Mouse (Mus musculus): ENCODE results near the gene Spata16.

The Spata16 gene

GRCm38 (mm10) chr3:26826958-26827839, 189.8 kb downstream of the Spata16 start:
- in situ Hi-C loops (cut with MboI; ENCODE audit: low sequenced_read_pairs): no loop called here

- in situ Hi-C loops (cut with MboI; ENCODE audit: low sequenced_read_pairs): no loop called here
Observed at GRCm38 (mm10) chr3:26832954-26833353, 195.5 kb downstream of the Spata16 start.

- in situ Hi-C loops (cut with MboI; ENCODE audit: low sequenced_read_pairs): no loop called here
Observed at GRCm38 (mm10) chr3:26834178-26835050, 197.0 kb downstream of the Spata16 start.

- in situ Hi-C loops (cut with MboI; ENCODE audit: low sequenced_read_pairs): no loop called here
Observed at GRCm38 (mm10) chr3:26835051-26835755, 197.8 kb downstream of the Spata16 start.

- in situ Hi-C loops (cut with MboI; ENCODE audit: low sequenced_read_pairs): no loop called here
Observed at GRCm38 (mm10) chr3:26845041-26845440, 207.6 kb downstream of the Spata16 start.

GRCm38 (mm10) chr3:26847935-26848334, 210.5 kb downstream of the Spata16 start:
- in situ Hi-C loops (cut with MboI; ENCODE audit: low sequenced_read_pairs): no loop called here

GRCm38 (mm10) chr3:26850207-26850606, 212.8 kb downstream of the Spata16 start:
- in situ Hi-C loops (cut with MboI; ENCODE audit: low sequenced_read_pairs): no loop called here

- in situ Hi-C loops (cut with MboI; ENCODE audit: low sequenced_read_pairs): no loop called here
Observed at GRCm38 (mm10) chr3:26850691-26851563, 213.5 kb downstream of the Spata16 start.

GRCm38 (mm10) chr3:26853557-26853956, 216.1 kb downstream of the Spata16 start:
- in situ Hi-C loops (cut with MboI; ENCODE audit: low sequenced_read_pairs): no loop called here

GRCm38 (mm10) chr3:26874706-26875105, 237.3 kb downstream of the Spata16 start:
- in situ Hi-C loops (cut with MboI; ENCODE audit: low sequenced_read_pairs): no loop called here

- in situ Hi-C loops (cut with MboI; ENCODE audit: low sequenced_read_pairs): no loop called here
Observed at GRCm38 (mm10) chr3:26877291-26877690, 239.9 kb downstream of the Spata16 start.

GRCm38 (mm10) chr3:26916607-26917006, 279.2 kb downstream of the Spata16 start:
- in situ Hi-C loops (cut with MboI; ENCODE audit: low sequenced_read_pairs): no loop called here

- in situ Hi-C loops (cut with MboI; ENCODE audit: low sequenced_read_pairs): no loop called here
Observed at GRCm38 (mm10) chr3:26920986-26921385, 283.6 kb downstream of the Spata16 start.

- in situ Hi-C loops (cut with MboI; ENCODE audit: low sequenced_read_pairs): no loop called here
Observed at GRCm38 (mm10) chr3:26921576-26921975, 284.2 kb downstream of the Spata16 start.

- in situ Hi-C loops (cut with MboI; ENCODE audit: low sequenced_read_pairs): no loop called here
Observed at GRCm38 (mm10) chr3:26923391-26923790, 286.0 kb downstream of the Spata16 start.

- in situ Hi-C loops (cut with MboI; ENCODE audit: low sequenced_read_pairs): no loop called here
Observed at GRCm38 (mm10) chr3:26924212-26924611, 286.8 kb downstream of the Spata16 start.

GRCm38 (mm10) chr3:26933079-26933478, 295.7 kb downstream of the Spata16 start:
- in situ Hi-C loops (cut with MboI; ENCODE audit: low sequenced_read_pairs): no loop called here

GRCm38 (mm10) chr3:26936897-26937590, 299.6 kb downstream of the Spata16 start:
- in situ Hi-C loops (cut with MboI; ENCODE audit: low sequenced_read_pairs): no loop called here

- in situ Hi-C loops (cut with MboI; ENCODE audit: low sequenced_read_pairs): no loop called here
Observed at GRCm38 (mm10) chr3:26966776-26967175, 329.4 kb downstream of the Spata16 start.

All from CH12F3 (cell line).